Mouse (Mus musculus) heart, embryonic 12.5 days (tissue): ENCODE results near the gene Pdzd2. TPM values are rescaled to one million over a fixed set of nuclear protein-coding genes. Genes with fewer than 3 reads are reported as not detected.

Experiments
- ATAC-seq: fragments of 200-750 bp; cut with Nextera tagmentation; 2 replicates; pipeline ENCODE4 v1.8.0; 2017; ENCODE audit warnings: moderate TSS enrichment, moderate library complexity; ENCODE audit not compliant: insufficient number of reproducible peaks, low FRiP score
- H3K27ac ChIP-seq: fragments of 300-500 bp; sonication (generic); 2 replicates; pipeline ENCODE4 v1.5.1; 2016; ENCODE audit warnings: mild to moderate bottlenecking, moderate library complexity; ENCODE audit not compliant: poor library complexity, severe bottlenecking
- H3K27me3 ChIP-seq: fragments of 300-500 bp; sonication (generic); replicated peaks from 2 replicates; pipeline ENCODE4 v1.6.1; 2016; ENCODE audit warnings: mild to moderate bottlenecking, moderate library complexity
- H3K36me3 ChIP-seq: fragments of 300-500 bp; sonication (generic); 2 replicates; pipeline ENCODE4 v1.6.1; 2016; ENCODE audit warnings: mild to moderate bottlenecking, moderate library complexity
- H3K4me1 ChIP-seq: fragments of 300-500 bp; sonication (generic); replicated peaks from 2 replicates; pipeline ENCODE4 v1.6.1; 2016; ENCODE audit warnings: mild to moderate bottlenecking
- H3K4me2 ChIP-seq: fragments of 300-500 bp; sonication (generic); 2 replicates; pipeline ENCODE4 v1.6.1; 2016; ENCODE audit warnings: mild to moderate bottlenecking, moderate library complexity
- H3K4me3 ChIP-seq: fragments of 300-500 bp; sonication (generic); 2 replicates; pipeline ENCODE4 v1.5.1; 2016; ENCODE audit warnings: mild to moderate bottlenecking
- H3K9ac ChIP-seq: fragments of 300-500 bp; sonication (generic); 2 replicates; pipeline ENCODE4 v1.6.1; 2016; ENCODE audit warnings: mild to moderate bottlenecking, moderate library complexity
- H3K9me3 ChIP-seq: fragments of 300-500 bp; sonication (generic); replicated peaks from 2 replicates; pipeline ENCODE4 v1.6.1; 2016; ENCODE audit warnings: mild to moderate bottlenecking, moderate library complexity
- WGBS: fragments of 180-500 bp; shearing (Covaris S2); methylation state at CpG from one replicate; pipeline ENCODE4 v1.1.7; 2016; 5-methylcytosine and 5-hydroxymethylcytosine counted together
- polyA plus RNA-seq: library from polyadenylated mRNA; unstranded; fragments of >200 nt; fragmentation: Nextera tagmentation; extraction: Ambion mirVana; gene quantifications from 2 replicates; pipeline ENCODE4 v1.2.1, GENCODE M21; 2016

The Pdzd2 gene
- polyA plus RNA-seq, 1 experiment from 2014 or later = 14.4 TPM

- peaks cover 5% of the 10 kb centered on the region; the same call in 1 of the 2 replicates for H3K36me3 ChIP-seq
- ATAC-seq = no peak
- H3K9me3 ChIP-seq = peaks cover 4% of the 10 kb centered on the region; the same call in 1 of the 2 replicates
- WGBS = 87% methylated on average over 6 of the region's 6 CpGs
- H3K4me2 ChIP-seq = no peak overlapping the region
- no peak overlapping the region for H3K4me3 ChIP-seq
- H3K4me1 ChIP-seq = peaks cover 12% of the 10 kb centered on the region
- no peaks in the 10 kb centered on the region for H3K27me3 ChIP-seq
- no peak overlapping the region for H3K27ac ChIP-seq
- H3K9ac ChIP-seq = no peak overlapping the region
Observed at GRCm38 (mm10) chr15:12665946-12666345, 73.8 kb downstream of the Pdzd2 start.

GRCm38 (mm10) chr15:12663351-12663750 lies 76.4 kb downstream of the Pdzd2 start:
- Histone ChIP-seq H3K4me2 (no peak overlapping the region), H3K9me3 (peaks cover 4% of the 10 kb centered on the region; the same call in 1 of the 2 replicates), H3K9ac (no peak overlapping the region), H3K4me1 (peaks cover 12% of the 10 kb centered on the region), H3K4me3 (no peak overlapping the region), H3K27me3 (no peaks in the 10 kb centered on the region), H3K27ac (no peak overlapping the region), H3K36me3 (peaks cover 5% of the 10 kb centered on the region; the same call in 1 of the 2 replicates)
- no peak for ATAC-seq
- WGBS = 85% methylated on average over 9 of the region's 9 CpGs

- Histone ChIP-seq H3K9me3 (no peaks in the 10 kb centered on the region), H3K27me3 (no peaks in the 10 kb centered on the region), H3K9ac (no peak overlapping the region), H3K27ac (no peak overlapping the region), H3K4me2 (no peak overlapping the region), H3K36me3 (no peaks in the 10 kb centered on the region), H3K4me3 (no peak overlapping the region), H3K4me1 (0 out of 2 replicates have a peak, but pooled peaks cover 4% of the 10 kb centered on the region)
- 79% methylated on average over 9 of the region's 9 CpGs for WGBS
- no peak for ATAC-seq
Observed at GRCm38 (mm10) chr15:12660320-12660719, 79.4 kb downstream of the Pdzd2 start.

- H3K4me2 ChIP-seq = no peak overlapping the region
- H3K4me3 ChIP-seq = no peak overlapping the region
- 85% methylated on average over 6 of the region's 6 CpGs for WGBS
- H3K36me3 ChIP-seq = no peaks in the 10 kb centered on the region
- no peak overlapping the region for H3K27ac ChIP-seq
- ATAC-seq = no peak
- no peaks in the 10 kb centered on the region for H3K27me3 ChIP-seq
- H3K9me3 ChIP-seq = no peaks in the 10 kb centered on the region
- peaks cover 14% of the 10 kb centered on the region for H3K4me1 ChIP-seq
- H3K9ac ChIP-seq = no peak overlapping the region
Observed at GRCm38 (mm10) chr15:12655959-12656662, 83.6 kb downstream of the Pdzd2 start.

- no peak overlapping the region for H3K27ac ChIP-seq
- H3K9ac ChIP-seq = no peak overlapping the region
- no peak for ATAC-seq
- H3K4me3 ChIP-seq = no peak overlapping the region
- no peaks in the 10 kb centered on the region for H3K9me3 ChIP-seq
- H3K4me1 ChIP-seq = peaks cover 18% of the 10 kb centered on the region
- WGBS = 87% methylated on average over 7 of the region's 7 CpGs
- no peaks in the 10 kb centered on the region for H3K27me3 ChIP-seq
- H3K36me3 ChIP-seq = no peaks in the 10 kb centered on the region
- H3K4me2 ChIP-seq = no peak overlapping the region
Observed at GRCm38 (mm10) chr15:12655316-12655715, 84.4 kb downstream of the Pdzd2 start.

GRCm38 (mm10) chr15:12652336-12653031 lies 87.2 kb downstream of the Pdzd2 start:
- H3K27ac ChIP-seq = peak overlapping the region; percentile 54
- 72% methylated on average over 15 of the region's 15 CpGs for WGBS
- H3K4me1 ChIP-seq = peaks cover 18% of the 10 kb centered on the region
- no peak for ATAC-seq
- no peaks in the 10 kb centered on the region for H3K27me3 ChIP-seq
- H3K9me3 ChIP-seq = no peaks in the 10 kb centered on the region
- H3K36me3 ChIP-seq = no peaks in the 10 kb centered on the region
- no peak overlapping the region for H3K9ac ChIP-seq
- H3K4me2 ChIP-seq = peak overlapping the region; percentile 45
- H3K4me3 ChIP-seq = no peak overlapping the region

- 84% methylated on average over 3 of the region's 3 CpGs for WGBS
- H3K27ac ChIP-seq = no peak overlapping the region
- H3K9me3 ChIP-seq = no peaks in the 10 kb centered on the region
- peaks cover 18% of the 10 kb centered on the region for H3K4me1 ChIP-seq
- no peak overlapping the region for H3K4me3 ChIP-seq
- no peak overlapping the region for H3K4me2 ChIP-seq
- no peak overlapping the region for H3K9ac ChIP-seq
- no peaks in the 10 kb centered on the region for H3K36me3 ChIP-seq
- ATAC-seq = no peak
- no peaks in the 10 kb centered on the region for H3K27me3 ChIP-seq
Observed at GRCm38 (mm10) chr15:12650236-12650635, 89.5 kb downstream of the Pdzd2 start.

GRCm38 (mm10) chr15:12649674-12650073 lies 90.0 kb downstream of the Pdzd2 start:
- H3K9ac ChIP-seq = no peak overlapping the region
- no peak overlapping the region for H3K27ac ChIP-seq
- no peak overlapping the region for H3K4me2 ChIP-seq
- no peak overlapping the region for H3K4me3 ChIP-seq
- ATAC-seq = no peak
- H3K9me3 ChIP-seq = no peaks in the 10 kb centered on the region
- 79% methylated on average over 3 of the region's 3 CpGs for WGBS
- H3K4me1 ChIP-seq = peaks cover 16% of the 10 kb centered on the region
- no peaks in the 10 kb centered on the region for H3K27me3 ChIP-seq
- no peaks in the 10 kb centered on the region for H3K36me3 ChIP-seq

- H3K27ac ChIP-seq = no peak overlapping the region
- H3K9ac ChIP-seq = no peak overlapping the region
- H3K4me1 ChIP-seq = peaks cover 16% of the 10 kb centered on the region
- H3K4me2 ChIP-seq = no peak overlapping the region
- ATAC-seq = no peak
- WGBS = 73% methylated on average over 2 of the region's 2 CpGs
- H3K4me3 ChIP-seq = no peak overlapping the region
- no peaks in the 10 kb centered on the region for H3K9me3 ChIP-seq
- no peaks in the 10 kb centered on the region for H3K36me3 ChIP-seq
- H3K27me3 ChIP-seq = no peaks in the 10 kb centered on the region
Observed at GRCm38 (mm10) chr15:12649131-12649530, 90.6 kb downstream of the Pdzd2 start.

GRCm38 (mm10) chr15:12640755-12641154 lies 99.0 kb downstream of the Pdzd2 start:
- no peak overlapping the region for H3K27ac ChIP-seq
- H3K27me3 ChIP-seq = no peaks in the 10 kb centered on the region
- H3K9me3 ChIP-seq = no peaks in the 10 kb centered on the region
- 78% methylated on average over 7 of the region's 7 CpGs for WGBS
- H3K36me3 ChIP-seq = no peaks in the 10 kb centered on the region
- peaks cover 26% of the 10 kb centered on the region for H3K4me1 ChIP-seq
- no peak overlapping the region for H3K4me2 ChIP-seq
- H3K4me3 ChIP-seq = no peak overlapping the region
- no peak for ATAC-seq
- H3K9ac ChIP-seq = no peak overlapping the region

- 79% methylated on average over 3 of the region's 3 CpGs for WGBS
Observed at GRCm38 (mm10) chr15:12639776-12640175, 99.9 kb downstream of the Pdzd2 start.

More at GRCm38 (mm10) chr15:12639776-12640175, 99.9 kb downstream of the Pdzd2 start:
- no peaks in the 10 kb centered on the region for H3K9me3 ChIP-seq
- H3K36me3 ChIP-seq = no peaks in the 10 kb centered on the region
- no peak overlapping the region for H3K4me3 ChIP-seq
- no peaks in the 10 kb centered on the region for H3K27me3 ChIP-seq
- peaks cover 26% of the 10 kb centered on the region for H3K4me1 ChIP-seq
- no peak for ATAC-seq
- H3K27ac ChIP-seq = no peak overlapping the region
- H3K4me2 ChIP-seq = no peak overlapping the region
- H3K9ac ChIP-seq = no peak overlapping the region
